Mouse (Mus musculus): ENCODE data around the gene Pafah1b2. TPM values are rescaled to one million over a fixed set of nuclear protein-coding genes. Genes with fewer than 3 reads are reported as not detected.

Gene Pafah1b2
- polyA plus RNA-seq, 1 experiment: 504 TPM

- no peak for TF ChIP-seq POLR2A (IDR thresholded peaks at IDR 0.05; ENCODE audit: insufficient read depth, low read depth, low read length)
- no peak for TF ChIP-seq CTCF (IDR thresholded peaks at IDR 0.05; ENCODE audit: insufficient read depth, low read depth, low read length)
- WGBS: 7% methylated on average over 8 of the region's 8 CpGs
These were observed 2.6 kb upstream of the Pafah1b2 start for GRCm38 (mm10) chr9:46015081-46015551.

GRCm38 (mm10) chr9:46014251-46014681 is 1.8 kb upstream of the Pafah1b2 start:
- H3K4me3 ChIP-seq (ENCODE audit: insufficient read depth, low read depth, low read length): peak overlapping the region; percentile 55
- WGBS: 3% methylated on average over 10 of the region's 10 CpGs
- peak overlapping the region; percentile 56 for H3K27ac ChIP-seq (ENCODE audit: insufficient read depth, low read depth, low read length)
- TF ChIP-seq POLR2A (IDR thresholded peaks at IDR 0.05; ENCODE audit: insufficient read depth, low read depth, low read length): no peak
- no peak for TF ChIP-seq CTCF (IDR thresholded peaks at IDR 0.05; ENCODE audit: insufficient read depth, low read depth, low read length)
- peaks cover 17% of the 10 kb centered on the region for H3K4me1 ChIP-seq (ENCODE audit: control insufficient read depth, insufficient read depth, low read length)

More at GRCm38 (mm10) chr9:46015081-46015551, 2.6 kb upstream of the Pafah1b2 start:
- H3K4me1 ChIP-seq (ENCODE audit: control insufficient read depth, insufficient read depth, low read length): peaks cover 17% of the 10 kb centered on the region
- peak overlapping the region; percentile 63 for H3K27ac ChIP-seq (ENCODE audit: insufficient read depth, low read depth, low read length)
- H3K4me3 ChIP-seq (ENCODE audit: insufficient read depth, low read depth, low read length): peak overlapping the region; percentile 38

GRCm38 (mm10) chr9:46013616-46014015 is 1.1 kb upstream of the Pafah1b2 start:
- Histone ChIP-seq H3K4me1 (ENCODE audit: control insufficient read depth, insufficient read depth, low read length) (peaks cover 17% of the 10 kb centered on the region), H3K4me3 (ENCODE audit: insufficient read depth, low read depth, low read length) (peak overlapping the region; percentile 99), H3K27ac (ENCODE audit: insufficient read depth, low read depth, low read length) (peak overlapping the region; percentile 81)
- TF ChIP-seq CTCF (IDR thresholded peaks at IDR 0.05; ENCODE audit: insufficient read depth, low read depth, low read length) (no peak), POLR2A (IDR thresholded peaks at IDR 0.05; ENCODE audit: insufficient read depth, low read depth, low read length) (no peak)
- 3% methylated on average over 5 of the region's 5 CpGs for WGBS

GRCm38 (mm10) chr9:46013009-46013586 is 608 bp upstream of the Pafah1b2 start:
- H3K4me1 ChIP-seq (ENCODE audit: control insufficient read depth, insufficient read depth, low read length): peaks cover 15% of the 10 kb centered on the region
- H3K27ac ChIP-seq (ENCODE audit: insufficient read depth, low read depth, low read length): peak overlapping the region; percentile 81
- under 1% methylated on average over 46 of the region's 46 CpGs for WGBS
- TF ChIP-seq POLR2A (IDR thresholded peaks at IDR 0.05; ENCODE audit: insufficient read depth, low read depth, low read length) (no peak), CTCF (IDR thresholded peaks at IDR 0.05; ENCODE audit: insufficient read depth, low read depth, low read length) (no peak)
- H3K4me3 ChIP-seq (ENCODE audit: insufficient read depth, low read depth, low read length): peak overlapping the region; percentile 99

GRCm38 (mm10) chr9:46011094-46011970 is 1.2 kb downstream of the Pafah1b2 start:
- H3K4me3 ChIP-seq (ENCODE audit: insufficient read depth, low read depth, low read length): no peak overlapping the region
- 60% methylated on average over 3 of the region's 3 CpGs for WGBS
- no peak overlapping the region for H3K27ac ChIP-seq (ENCODE audit: insufficient read depth, low read depth, low read length)
- TF ChIP-seq POLR2A (IDR thresholded peaks at IDR 0.05; ENCODE audit: insufficient read depth, low read depth, low read length) (no peak), CTCF (IDR thresholded peaks at IDR 0.05; ENCODE audit: insufficient read depth, low read depth, low read length) (no peak)
- H3K4me1 ChIP-seq (ENCODE audit: control insufficient read depth, insufficient read depth, low read length): peaks cover 10% of the 10 kb centered on the region

- TF ChIP-seq POLR2A (IDR thresholded peaks at IDR 0.05; ENCODE audit: insufficient read depth, low read depth, low read length): no peak
- no peak for TF ChIP-seq CTCF (IDR thresholded peaks at IDR 0.05; ENCODE audit: insufficient read depth, low read depth, low read length)
- H3K4me3 ChIP-seq (ENCODE audit: insufficient read depth, low read depth, low read length): no peak overlapping the region
- WGBS: 77% methylated on average over 1 of the region's 1 CpGs
- H3K27ac ChIP-seq (ENCODE audit: insufficient read depth, low read depth, low read length): no peak overlapping the region
- H3K4me1 ChIP-seq (ENCODE audit: control insufficient read depth, insufficient read depth, low read length): 0 out of 2 replicates have a peak, but pooled peaks cover 5% of the 10 kb centered on the region
These were observed 2.9 kb downstream of the Pafah1b2 start for GRCm38 (mm10) chr9:46009669-46009983.

GRCm38 (mm10) chr9:46008931-46009668 is 3.4 kb downstream of the Pafah1b2 start:
- Histone ChIP-seq H3K4me1 (ENCODE audit: control insufficient read depth, insufficient read depth, low read length) (peaks cover under 1% of the 10 kb centered on the region; the same call in 1 of the 2 replicates), H3K4me3 (ENCODE audit: insufficient read depth, low read depth, low read length) (no peak overlapping the region), H3K27ac (ENCODE audit: insufficient read depth, low read depth, low read length) (no peak overlapping the region)
- 87% methylated on average over 7 of the region's 7 CpGs for WGBS
- TF ChIP-seq CTCF (IDR thresholded peaks at IDR 0.05; ENCODE audit: insufficient read depth, low read depth, low read length) (no peak), POLR2A (IDR thresholded peaks at IDR 0.05; ENCODE audit: insufficient read depth, low read depth, low read length) (no peak)

- Histone ChIP-seq H3K4me1 (ENCODE audit: control insufficient read depth, insufficient read depth, low read length) (peaks cover 2% of the 10 kb centered on the region), H3K4me3 (ENCODE audit: insufficient read depth, low read depth, low read length) (no peak overlapping the region), H3K27ac (ENCODE audit: insufficient read depth, low read depth, low read length) (no peak overlapping the region)
- TF ChIP-seq CTCF (IDR thresholded peaks at IDR 0.05; ENCODE audit: insufficient read depth, low read depth, low read length): no peak
- no peak for TF ChIP-seq POLR2A (IDR thresholded peaks at IDR 0.05; ENCODE audit: insufficient read depth, low read depth, low read length)
- 67% methylated on average over 5 of the region's 5 CpGs for WGBS
These were observed 6.3 kb downstream of the Pafah1b2 start for GRCm38 (mm10) chr9:46006224-46006623.

Measured in olfactory bulb, adult 2 months (tissue).